Mouse (Mus musculus) small intestine, adult 2 months (tissue): ENCODE data around the gene Hoxc6. TPM values are rescaled to one million over a fixed set of nuclear protein-coding genes. Genes with fewer than 3 reads are reported as not detected.

Source experiments
- H3K27ac ChIP-seq: fragments of 200-500 bp; 2 replicates; pipeline ENCODE4 v1.5.1; 2012; ENCODE audit warnings: low read depth, low read length, control low read depth, inconsistent platforms; ENCODE audit not compliant: insufficient read depth
- H3K27me3 ChIP-seq: fragments of 200-500 bp; 2 replicates; pipeline ENCODE4 v1.6.1; 2012; ENCODE audit warnings: mild to moderate bottlenecking, moderate library complexity, low read length, inconsistent platforms; ENCODE audit not compliant: control insufficient read depth, insufficient read depth
- H3K36me3 ChIP-seq: fragments of 200-500 bp; 2 replicates; pipeline ENCODE4 v1.6.1; 2012; ENCODE audit warnings: mild to moderate bottlenecking, low read length, control low read depth, inconsistent platforms; ENCODE audit not compliant: control insufficient read depth, insufficient read depth
- H3K4me1 ChIP-seq: fragments of 200-500 bp; 2 replicates; pipeline ENCODE4 v1.6.1; 2012; ENCODE audit warnings: low read length, inconsistent platforms, mixed read lengths; ENCODE audit not compliant: control insufficient read depth, insufficient read depth, insufficient read length
- H3K4me3 ChIP-seq: fragments of 200-500 bp; 2 replicates; pipeline ENCODE4 v1.5.1; 2012; ENCODE audit warnings: low read depth, mild to moderate bottlenecking, control low read depth, inconsistent platforms, low read length, moderate library complexity
- CTCF ChIP-seq: fragments of 200-500 bp; IDR thresholded peaks from 2 replicates; pipeline ENCODE4 v1.5.1; 2012; ENCODE audit warnings: low read depth, mild to moderate bottlenecking, control low read depth, inconsistent platforms, low read length, moderate library complexity, mixed read lengths; ENCODE audit not compliant: insufficient replicate concordance, insufficient read length; ENCODE audit errors: extremely low read depth
- POLR2A ChIP-seq: fragments of 200-500 bp; IDR thresholded peaks from 2 replicates; pipeline ENCODE4 v1.6.1; 2012; ENCODE audit warnings: low read depth, mild to moderate bottlenecking, control low read depth, inconsistent platforms, low read length, moderate library complexity
- WGBS: fragments of 180-500 bp; shearing (Covaris S2); methylation state at CpG from one replicate; pipeline ENCODE4 v1.1.7; 2018; 5-methylcytosine and 5-hydroxymethylcytosine counted together
- polyA plus RNA-seq: library from polyadenylated mRNA; depleted of rRNA; stranded (reverse); fragments of >200 nt; gene quantifications from 2 replicates; pipeline ENCODE4 v1.2.3, GENCODE M21; 2012

Gene Hoxc6
- polyA plus RNA-seq, 1 experiment = 5.0 TPM

- TF ChIP-seq CTCF = no peak
- no peak for TF ChIP-seq POLR2A
- Histone ChIP-seq H3K27ac (no peak overlapping the region), H3K4me3 (peak overlapping the region; percentile 43), H3K27me3 (peaks cover 93% of the 10 kb centered on the region), H3K4me1 (peaks cover 9% of the 10 kb centered on the region), H3K36me3 (no peaks in the 10 kb centered on the region)
- WGBS = 3% methylated on average over 88 of the region's 88 CpGs
Observed at GRCm38 (mm10) chr15:102981379-102982288, 16.4 kb upstream of the Hoxc6 start.

GRCm38 (mm10) chr15:102983716-102984115 is 14.3 kb upstream of the Hoxc6 start:
- peaks cover 6% of the 10 kb centered on the region for H3K4me1 ChIP-seq
- H3K4me3 ChIP-seq = no peak overlapping the region
- H3K36me3 ChIP-seq = no peaks in the 10 kb centered on the region
- TF ChIP-seq POLR2A (no peak), CTCF (no peak)
- H3K27ac ChIP-seq = no peak overlapping the region
- H3K27me3 ChIP-seq = peaks cover 89% of the 10 kb centered on the region
- WGBS = 9% methylated on average over 12 of the region's 12 CpGs

- H3K4me1 ChIP-seq = peaks cover 6% of the 10 kb centered on the region
- H3K27me3 ChIP-seq = peaks cover 84% of the 10 kb centered on the region
- no peak overlapping the region for H3K4me3 ChIP-seq
- 12% methylated on average over 10 of the region's 10 CpGs for WGBS
- TF ChIP-seq CTCF (no peak), POLR2A (no peak)
- H3K36me3 ChIP-seq = no peaks in the 10 kb centered on the region
- no peak overlapping the region for H3K27ac ChIP-seq
Observed at GRCm38 (mm10) chr15:102984521-102984920, 13.5 kb upstream of the Hoxc6 start.

- TF ChIP-seq CTCF = no peak
- TF ChIP-seq POLR2A = no peak
- no peaks in the 10 kb centered on the region for H3K36me3 ChIP-seq
- H3K27me3 ChIP-seq = peaks cover 84% of the 10 kb centered on the region
- H3K27ac ChIP-seq = no peak overlapping the region
- 30% methylated on average over 3 of the region's 3 CpGs for WGBS
- no peak overlapping the region for H3K4me3 ChIP-seq
- H3K4me1 ChIP-seq = peaks cover 6% of the 10 kb centered on the region
Observed at GRCm38 (mm10) chr15:102984925-102985324, 13.1 kb upstream of the Hoxc6 start.

GRCm38 (mm10) chr15:102987124-102987833 is 10.8 kb upstream of the Hoxc6 start:
- no peaks in the 10 kb centered on the region for H3K36me3 ChIP-seq
- no peak overlapping the region for H3K4me3 ChIP-seq
- H3K27me3 ChIP-seq = peaks cover 83% of the 10 kb centered on the region
- peak; percentile 93 for TF ChIP-seq CTCF
- no peak for TF ChIP-seq POLR2A
- no peaks in the 10 kb centered on the region for H3K4me1 ChIP-seq
- no peak overlapping the region for H3K27ac ChIP-seq
- WGBS = 5% methylated on average over 21 of the region's 21 CpGs

GRCm38 (mm10) chr15:102988078-102988477 is 10.0 kb upstream of the Hoxc6 start:
- no peak for TF ChIP-seq CTCF
- TF ChIP-seq POLR2A = no peak
- Histone ChIP-seq H3K4me3 (no peak overlapping the region), H3K36me3 (no peaks in the 10 kb centered on the region), H3K27me3 (peaks cover 79% of the 10 kb centered on the region), H3K4me1 (no peaks in the 10 kb centered on the region), H3K27ac (no peak overlapping the region)
- WGBS = 31% methylated on average over 5 of the region's 5 CpGs
